Mouse (Mus musculus) E14TG2a.4 (cell line): ENCODE data around the gene Tmem222.

ENCODE experiments used
- CTCF ChIP-seq: conservative IDR thresholded peaks from 2 replicates; pipeline ENCODE4 v1.5.1; 2014; ENCODE audit warnings: low read length
- POU5F1 ChIP-seq: IDR thresholded peaks from 2 replicates; pipeline ENCODE4 v1.6.1; 2014; ENCODE audit warnings: low read length, borderline replicate concordance

GRCm38 (mm10) chr4:133247806-133248449, 29.7 kb downstream of the Tmem222 start:
- no peak for TF ChIP-seq CTCF
- TF ChIP-seq POU5F1 = no peak
